Mouse (Mus musculus): ENCODE results near the gene Fkbp5. TPM values are rescaled to one million over a fixed set of nuclear protein-coding genes. Genes with fewer than 3 reads are reported as not detected.

Gene Fkbp5
- total RNA-seq, 2 experiments from 2014 or later: 51.5 to 54.4 TPM

GRCm38 (mm10) chr17:28355871-28356270 lies 161.5 kb downstream of the Fkbp5 start:
- no peak overlapping the region for H3K4me3 ChIP-seq
- H3K27ac ChIP-seq: no peak overlapping the region
- no peak for TF ChIP-seq CTCF (IDR thresholded peaks at IDR 0.05)
- intact Hi-C loops (cut with DNase I): no loop called here
- DNase-seq (ENCODE audit: extremely low spot score in 1 of 2, low spot score in 2 of 2): no peak

GRCm38 (mm10) chr17:28352018-28352417 lies 165.3 kb downstream of the Fkbp5 start:
- TF ChIP-seq CTCF (IDR thresholded peaks at IDR 0.05): no peak
- Histone ChIP-seq H3K27ac (no peak overlapping the region), H3K4me3 (no peak overlapping the region)
- intact Hi-C loops (cut with DNase I): no loop called here
- DNase-seq (ENCODE audit: extremely low spot score in 1 of 2, low spot score in 2 of 2): no peak

GRCm38 (mm10) chr17:28351353-28351890 lies 165.9 kb downstream of the Fkbp5 start:
- Histone ChIP-seq H3K27ac (no peak overlapping the region), H3K4me3 (peak overlapping the region; percentile 52)
- TF ChIP-seq CTCF (IDR thresholded peaks at IDR 0.05): no peak
- intact Hi-C loops (cut with DNase I): no loop called here
- no peak for DNase-seq (ENCODE audit: extremely low spot score in 1 of 2, low spot score in 2 of 2)

GRCm38 (mm10) chr17:28350466-28351352 lies 166.6 kb downstream of the Fkbp5 start, which contains the start of gene Tead3:
TSS of gene Tead3 (minus strand) at chr17:28350817.
- intact Hi-C loops (cut with DNase I): no loop called here
- H3K27ac ChIP-seq: no peak within 1 kb of the TSS
- peak in 1 of 2 experiments; percentile 38 for DNase-seq (ENCODE audit: extremely low spot score in 1 of 2, low spot score in 2 of 2)

GRCm38 (mm10) chr17:28349901-28350465 lies 167.3 kb downstream of the Fkbp5 start:
- Histone ChIP-seq H3K27ac (no peak overlapping the region), H3K4me3 (peak overlapping the region; percentile 52)
- intact Hi-C loops (cut with DNase I): no loop called here
- DNase-seq (ENCODE audit: extremely low spot score in 1 of 2, low spot score in 2 of 2): no peak
- no peak for TF ChIP-seq CTCF (IDR thresholded peaks at IDR 0.05)

More at GRCm38 (mm10) chr17:28350466-28351352, 166.6 kb downstream of the Fkbp5 start, which contains the start of gene Tead3:
- H3K4me3 ChIP-seq: peak within 1 kb of the TSS; percentile 52
- TF ChIP-seq CTCF (IDR thresholded peaks at IDR 0.05): no peak; the same call in 1 of the 2 replicates

GRCm38 (mm10) chr17:28349264-28349880 lies 168.0 kb downstream of the Fkbp5 start:
- no peak for TF ChIP-seq CTCF (IDR thresholded peaks at IDR 0.05)
- no peak for DNase-seq (ENCODE audit: extremely low spot score in 1 of 2, low spot score in 2 of 2)
- intact Hi-C loops (cut with DNase I): no loop called here
- peak overlapping the region; percentile 52; the same call in 1 of the 2 replicates for H3K4me3 ChIP-seq
- H3K27ac ChIP-seq: no peak overlapping the region

Small RNA genes within 50 kb of the gene (microRNA-seq; reads per million reads assigned to microRNA genes)
- gene Gm25195 (0 reads per million in 2 experiments), gene Mir6969 (0 reads per million in 2 experiments)

Other genes starting within 250 kb of the Fkbp5 start
- gene Fance, start 204.0 kb downstream of the Fkbp5 start, total RNA-seq (2021): 10 to 100 TPM; 21.5 to 26.1 TPM
- 100 to 1,000 TPM; 302 to 309 TPM for gene Rpl10a, start 189.1 kb downstream of the Fkbp5 start, total RNA-seq (2021)
- 1 to 10 TPM; 2.9 to 3.0 TPM for gene Tead3, start 166.7 kb downstream of the Fkbp5 start, total RNA-seq (2021)
- not detected for gene Tulp1, start 152.3 kb downstream of the Fkbp5 start, total RNA-seq (2021)
- not detected for gene Armc12, start 13.3 kb upstream of the Fkbp5 start, total RNA-seq (2021)
- gene Clpsl2, start 31.9 kb upstream of the Fkbp5 start, total RNA-seq (2021): not detected
- gene Clps, start 43.2 kb upstream of the Fkbp5 start, total RNA-seq (2021): not detected
- 1 to 10 TPM; 3.3 to 4.7 TPM for gene Lhfpl5, start 58.1 kb upstream of the Fkbp5 start, total RNA-seq (2021)
- 100 to 1,000 TPM; 106 to 108 TPM for gene Srpk1, start 105.2 kb upstream of the Fkbp5 start, total RNA-seq (2021)
- gene Slc26a8, start 172.7 kb upstream of the Fkbp5 start, total RNA-seq (2021): 1 to 10 TPM; 7.4 to 7.7 TPM
- gene Mapk14, start 173.8 kb upstream of the Fkbp5 start, total RNA-seq (2021): 10 to 100 TPM; 86.2 to 88.2 TPM
- gene AC170998.1, start 208.6 kb upstream of the Fkbp5 start, total RNA-seq (2021): 1 to 10 TPM; 1.6 to 3.3 TPM